Mouse (Mus musculus): ENCODE measurements around the gene Defb48. TPM values are rescaled to one million over a fixed set of nuclear protein-coding genes. Genes with fewer than 3 reads are reported as not detected.

Gene Defb48
- total and polyA plus RNA-seq, 2 experiments from 2014 or later, result not detected

DNA sequence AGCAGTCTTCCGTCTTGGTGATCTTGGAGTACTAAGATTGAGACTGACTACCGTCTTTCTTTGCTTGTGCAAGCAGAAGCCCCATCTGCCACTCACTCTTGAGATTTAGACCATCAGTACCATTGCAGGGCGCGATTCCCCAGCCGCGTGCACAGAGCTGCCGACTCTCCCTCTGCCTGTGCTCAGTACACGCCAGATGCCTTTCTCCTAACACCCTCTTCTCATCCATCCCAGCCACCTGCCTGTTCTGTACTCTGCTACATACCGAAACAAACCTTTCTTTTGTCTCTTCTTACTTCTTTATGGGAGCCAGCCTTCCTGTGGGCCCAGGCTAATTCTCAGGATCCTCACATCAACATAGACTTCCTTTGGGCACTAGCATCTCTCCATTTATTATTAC, 48.9 kb downstream of the Defb48 start:
- ATAC-seq (no peak; the same call in 1 of the 2 replicates), DNase-seq (no peak)
- Histone ChIP-seq H3K9ac (no peak overlapping the region), H3K4me1 (ENCODE audit: insufficient read depth) (no peaks in the 10 kb centered on the region), H3K9me3 (ENCODE audit: low read length) (no peaks in the 10 kb centered on the region), H3K27me3 (ENCODE audit: insufficient read depth, low read length) (no peaks in the 10 kb centered on the region), H3K27ac (ENCODE audit: low read depth, low read length) (no peak overlapping the region), H3K4me3 (ENCODE audit: low read depth, low read length) (no peak overlapping the region), H3K4me2 (ENCODE audit: low read depth) (no peak overlapping the region), H3K36me3 (ENCODE audit: insufficient read depth) (peaks cover 8% of the 10 kb centered on the region; the same call in 1 of the 2 replicates)
- 84% methylated on average over 9 of the region's 9 CpGs for WGBS
- no peak for TF ChIP-seq CTCF (IDR thresholded peaks at IDR 0.05; ENCODE audit: low read depth)

DNA sequence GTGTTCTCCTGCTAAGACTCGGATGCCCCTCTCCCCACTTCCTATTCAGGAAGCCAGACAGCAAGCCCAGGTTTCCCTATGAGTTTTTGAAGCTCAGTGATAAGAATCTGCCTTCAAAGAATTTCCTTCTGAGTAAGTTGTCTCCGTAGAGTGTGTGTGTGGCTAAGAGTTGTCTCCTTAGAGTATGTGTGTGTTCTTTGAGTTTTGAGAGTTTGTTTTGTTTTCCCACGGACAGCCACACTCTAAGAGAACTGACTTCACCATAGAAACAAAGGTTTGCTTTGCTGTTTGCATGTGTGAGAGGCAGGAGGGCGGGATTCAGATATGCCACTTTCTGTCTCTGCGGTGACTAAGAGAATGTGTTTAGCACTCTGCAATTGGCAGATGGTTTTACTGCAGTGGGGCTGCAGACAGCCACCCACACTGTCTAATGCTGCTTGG, 56.2 kb downstream of the Defb48 start:
- no peak overlapping the region for H3K27ac ChIP-seq (ENCODE audit: low read depth, low read length)
- 69% methylated on average over 5 of the region's 5 CpGs for WGBS
- no peaks in the 10 kb centered on the region for H3K9me3 ChIP-seq (ENCODE audit: low read length)
- H3K36me3 ChIP-seq (ENCODE audit: insufficient read depth), result no peaks in the 10 kb centered on the region; the same call in 1 of the 2 replicates
- no peak overlapping the region for H3K4me2 ChIP-seq (ENCODE audit: low read depth)
- no peak overlapping the region for H3K4me3 ChIP-seq (ENCODE audit: low read depth, low read length)
- no peak for TF ChIP-seq CTCF (IDR thresholded peaks at IDR 0.05; ENCODE audit: low read depth)
- no peak for DNase-seq
- no peak; the same call in 1 of the 2 replicates for ATAC-seq
- H3K27me3 ChIP-seq (ENCODE audit: insufficient read depth, low read length), result no peaks in the 10 kb centered on the region
- H3K4me1 ChIP-seq (ENCODE audit: insufficient read depth), result no peaks in the 10 kb centered on the region
- no peak overlapping the region for H3K9ac ChIP-seq

Other genes starting within 250 kb of the Defb48 start
- 20.3 and 25.4 TPM in 2 replicates for gene Ints6, start 223.3 kb downstream of the Defb48 start, total RNA-seq (2014; rRNA removed)
- 4.3 and 9.1 TPM in 2 replicates for gene Ints6, start 223.3 kb downstream of the Defb48 start, polyA plus RNA-seq (2015; fragmentation: Nextera tagmentation; extraction: Ambion mirVana)
- gene Wdfy2, start 146.8 kb downstream of the Defb48 start, total RNA-seq (2014; rRNA removed), result 14.6 and 18.4 TPM in 2 replicates
- 2.4 and 3.6 TPM in 2 replicates for gene Wdfy2, start 146.8 kb downstream of the Defb48 start, polyA plus RNA-seq (2015; fragmentation: Nextera tagmentation; extraction: Ambion mirVana)
- gene Defb47, start 13.6 kb upstream of the Defb48 start, total RNA-seq (2014; rRNA removed), result not detected in 2 replicates
- not detected in 2 replicates for gene Defb47, start 13.6 kb upstream of the Defb48 start, polyA plus RNA-seq (2015; fragmentation: Nextera tagmentation; extraction: Ambion mirVana)
- gene Defb43, start 27.3 kb upstream of the Defb48 start, total RNA-seq (2014; rRNA removed), result not detected in 2 replicates
- gene Defb43, start 27.3 kb upstream of the Defb48 start, polyA plus RNA-seq (2015; fragmentation: Nextera tagmentation; extraction: Ambion mirVana), result not detected in 2 replicates
- gene Defb42, start 62.5 kb upstream of the Defb48 start, total RNA-seq (2014; rRNA removed), result 0.14 TPM in 1 of 2 replicates, not detected in the other
- 0.10 TPM in 1 of 2 replicates, not detected in the other for gene Defb42, start 62.5 kb upstream of the Defb48 start, polyA plus RNA-seq (2015; fragmentation: Nextera tagmentation; extraction: Ambion mirVana)
- not detected in 2 replicates for gene Defb30, start 65.5 kb upstream of the Defb48 start, total RNA-seq (2014; rRNA removed)
- gene Defb30, start 65.5 kb upstream of the Defb48 start, polyA plus RNA-seq (2015; fragmentation: Nextera tagmentation; extraction: Ambion mirVana), result not detected in 2 replicates

All from forebrain, postnatal 0 days (tissue).